Mouse (Mus musculus) embryonic facial prominence, embryonic 14.5 days (tissue): Measurements from ENCODE around the gene Chchd6. TPM values are rescaled to one million over a fixed set of nuclear protein-coding genes. Genes with fewer than 3 reads are reported as not detected.

Experiments
- polyA plus RNA-seq: library from polyadenylated mRNA; unstranded; fragments of >200 nt; fragmentation: Nextera tagmentation; extraction: Ambion mirVana; gene quantifications from 2 replicates; pipeline ENCODE4 v1.2.1, GENCODE M21; 2014

Chchd6 gene
- polyA plus RNA-seq, 1 experiment from 2014 or later, result 53.5 TPM

Other genes with a start within 250 kb of the Chchd6 start
- 31.7 and 31.8 TPM in 2 replicates for gene Plxna1, start 233.0 kb downstream of the Chchd6 start, polyA plus RNA-seq
- 10.2 and 12.0 TPM in 2 replicates for gene Txnrd3, start 48.3 kb upstream of the Chchd6 start, polyA plus RNA-seq
- not detected in 2 replicates for gene Vmn1r40, start 111.9 kb upstream of the Chchd6 start, polyA plus RNA-seq
- not detected in 2 replicates for gene Vmn1r41, start 145.1 kb upstream of the Chchd6 start, polyA plus RNA-seq